Mouse (Mus musculus): ENCODE results near the gene Faf2.

DNA sequence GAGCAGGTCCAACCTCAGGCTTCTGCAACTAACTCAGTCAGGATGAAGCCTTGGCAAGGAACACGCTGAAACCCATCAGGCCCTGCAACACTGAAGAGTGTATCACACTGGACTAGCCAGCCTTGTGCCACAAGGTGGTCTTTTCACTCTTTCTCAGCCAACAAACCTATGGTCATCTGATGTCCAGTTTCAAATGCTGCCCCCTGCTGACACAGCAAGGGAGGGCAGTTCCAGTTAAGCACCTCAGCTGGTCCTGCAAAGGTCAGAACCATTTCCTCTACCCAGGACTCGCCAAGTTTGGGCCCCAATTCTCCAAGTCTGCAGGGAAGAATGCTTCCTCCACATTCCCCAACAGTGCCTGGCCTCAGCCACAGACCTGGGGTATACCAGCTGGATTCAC, 63.6 kb downstream of the Faf2 start:
- TF ChIP-seq CTCF (IDR thresholded peaks at IDR 0.05; ENCODE audit: low read depth): peak; percentile 56
- TF ChIP-seq EP300 (IDR thresholded peaks at IDR 0.05; ENCODE audit: low read depth): no peak
